Mouse (Mus musculus): Measurements from ENCODE around the gene Glb1l. TPM values are rescaled to one million over a fixed set of nuclear protein-coding genes. Genes with fewer than 3 reads are reported as not detected.

The Glb1l gene
- polyA plus RNA-seq, 1 experiment from 2014 or later: 15.5 TPM

DNA sequence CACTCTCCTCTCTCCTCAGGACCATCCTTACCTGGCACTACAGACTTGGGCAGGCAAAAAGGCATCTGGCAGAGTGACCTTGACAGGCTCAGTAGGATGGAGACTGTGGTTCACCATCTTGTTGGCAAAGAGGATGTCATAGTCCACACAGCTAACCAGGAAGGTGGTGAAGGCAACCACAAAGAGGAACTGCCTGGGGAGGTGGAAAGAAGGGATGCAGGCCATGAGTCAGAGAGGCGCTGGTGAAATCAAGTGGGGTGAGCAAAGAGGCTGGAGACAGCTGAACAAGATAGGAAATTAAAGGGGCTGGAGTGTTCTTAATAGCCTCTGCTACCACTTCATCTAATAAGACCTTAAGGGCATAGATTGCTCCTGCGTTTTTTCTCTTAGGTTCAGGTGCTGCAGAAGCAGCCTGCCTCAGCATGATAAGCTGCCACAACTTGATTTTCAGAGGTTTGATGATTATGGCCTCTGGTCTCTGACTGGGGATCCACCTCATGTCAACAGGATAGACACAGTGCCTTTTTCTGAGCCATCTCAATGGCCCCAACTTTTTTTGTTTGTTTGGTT, 22.6 kb downstream of the Glb1l start:
- WGBS: 78% methylated on average over 2 of the region's 2 CpGs
- Histone ChIP-seq H3K9ac (no peak overlapping the region), H3K36me3 (peaks cover 32% of the 10 kb centered on the region), H3K4me2 (no peak overlapping the region), H3K4me1 (peaks cover 13% of the 10 kb centered on the region), H3K4me3 (replicated peaks) (no peak overlapping the region), H3K27me3 (replicated peaks) (no peaks in the 10 kb centered on the region), H3K27ac (no peak overlapping the region), H3K9me3 (no peaks in the 10 kb centered on the region)
- no peak for ATAC-seq (ENCODE audit: insufficient read depth, low FRiP score, low read depth)

DNA sequence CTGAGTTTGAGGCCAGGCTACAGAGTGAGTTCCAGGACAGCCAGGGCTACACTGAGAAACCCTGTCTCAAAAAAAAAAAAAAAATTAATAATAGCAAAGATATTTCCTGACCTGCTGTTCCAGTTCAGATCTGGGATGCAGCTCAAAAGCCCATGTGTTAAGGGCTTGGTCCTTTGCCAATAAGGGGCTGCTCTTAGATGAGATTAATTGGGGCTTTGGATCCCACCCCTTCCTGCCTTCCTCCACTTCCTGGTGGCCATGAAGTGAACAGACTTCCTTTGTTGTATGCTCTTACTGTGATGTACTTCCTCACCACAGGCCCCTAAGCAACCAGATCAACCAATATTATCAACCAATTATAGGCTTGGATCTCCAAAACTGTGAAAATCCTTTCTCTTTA, 23.5 kb downstream of the Glb1l start:
- Histone ChIP-seq H3K9me3 (no peaks in the 10 kb centered on the region), H3K4me2 (no peak overlapping the region), H3K4me1 (peaks cover 12% of the 10 kb centered on the region), H3K9ac (no peak overlapping the region), H3K36me3 (peaks cover 41% of the 10 kb centered on the region), H3K27me3 (replicated peaks) (no peaks in the 10 kb centered on the region), H3K27ac (no peak overlapping the region), H3K4me3 (replicated peaks) (no peak overlapping the region)
- ATAC-seq (ENCODE audit: insufficient read depth, low FRiP score, low read depth): no peak

DNA sequence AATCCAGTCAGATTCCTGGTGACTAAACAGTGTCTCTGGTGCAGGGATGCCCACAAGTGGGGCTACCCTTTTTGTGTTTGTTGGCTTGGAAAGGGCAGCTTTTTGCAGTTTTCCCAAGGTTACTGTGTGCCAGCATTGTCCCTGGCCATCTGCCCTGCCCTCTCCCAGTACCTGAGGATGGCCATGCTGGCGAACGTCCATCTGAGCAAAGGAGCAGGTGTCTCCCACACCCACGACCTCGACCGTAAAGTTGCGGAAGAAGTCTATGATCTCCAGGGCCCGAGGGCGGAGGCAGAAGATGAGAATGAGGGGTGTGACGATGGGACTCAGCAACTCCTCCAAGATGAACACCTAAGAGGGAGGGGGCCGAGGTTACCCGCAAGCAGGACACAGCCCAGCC, 25.1 kb downstream of the Glb1l start:
- Histone ChIP-seq H3K4me1 (peaks cover 11% of the 10 kb centered on the region; the same call in 1 of the 2 replicates), H3K9me3 (no peaks in the 10 kb centered on the region), H3K36me3 (peaks cover 42% of the 10 kb centered on the region), H3K4me3 (replicated peaks) (no peak overlapping the region), H3K27me3 (replicated peaks) (no peaks in the 10 kb centered on the region), H3K27ac (no peak overlapping the region), H3K4me2 (no peak overlapping the region), H3K9ac (no peak overlapping the region)
- WGBS: 88% methylated on average over 11 of the region's 11 CpGs
- no peak for ATAC-seq (ENCODE audit: insufficient read depth, low FRiP score, low read depth)

DNA sequence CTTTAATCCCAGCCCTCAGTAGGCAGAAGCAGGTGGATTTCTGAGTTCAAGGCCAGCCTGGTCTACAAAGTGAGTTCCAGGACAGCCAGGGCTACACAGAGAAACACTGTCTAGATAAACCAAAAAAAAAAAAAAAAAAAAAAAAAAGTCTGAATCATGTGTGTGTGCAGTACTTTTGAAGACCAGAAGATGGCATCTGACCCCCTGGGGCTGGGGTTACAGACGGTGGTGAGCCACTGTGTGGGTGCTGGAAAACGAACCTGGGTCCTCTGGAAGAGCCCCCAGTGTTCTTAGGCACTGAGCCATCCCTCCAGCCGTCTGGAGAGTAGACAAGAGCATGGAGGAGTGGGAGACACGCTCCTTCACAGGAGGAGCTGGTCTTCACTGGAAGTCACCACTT, 28.5 kb downstream of the Glb1l start:
- no peak overlapping the region for H3K4me2 ChIP-seq
- no peaks in the 10 kb centered on the region for H3K27me3 ChIP-seq (replicated peaks)
- peaks cover 14% of the 10 kb centered on the region for H3K4me1 ChIP-seq
- WGBS: 70% methylated on average over 4 of the region's 4 CpGs
- peaks cover 32% of the 10 kb centered on the region for H3K36me3 ChIP-seq
- ATAC-seq (ENCODE audit: insufficient read depth, low FRiP score, low read depth): no peak
- H3K9me3 ChIP-seq: no peaks in the 10 kb centered on the region
- no peak overlapping the region for H3K4me3 ChIP-seq (replicated peaks)
- H3K27ac ChIP-seq: no peak overlapping the region
- H3K9ac ChIP-seq: no peak overlapping the region

DNA sequence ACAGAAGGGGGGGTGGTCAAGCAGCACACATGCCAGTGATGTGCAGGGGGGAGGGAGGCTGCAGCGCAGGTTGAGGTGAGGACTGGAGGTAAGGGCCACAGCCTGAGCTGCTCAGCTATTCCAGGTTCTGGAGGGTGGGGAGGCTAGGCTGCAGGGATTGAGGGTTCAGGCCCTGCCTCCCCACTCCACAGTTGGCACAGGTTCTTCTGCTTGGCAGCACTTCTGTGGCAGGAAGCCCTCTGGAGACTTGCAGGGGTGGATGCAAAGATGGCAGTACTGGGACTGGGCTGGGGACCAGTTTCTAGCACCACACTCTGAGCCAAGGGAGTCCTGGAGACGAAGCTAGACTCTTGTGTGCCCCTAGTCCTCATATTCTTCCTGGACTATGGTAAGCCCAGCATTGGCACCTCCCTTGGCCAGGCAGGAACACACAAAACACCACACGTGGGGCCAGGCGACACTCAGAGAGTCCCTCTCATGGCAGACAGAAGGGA, 29.2 kb downstream of the Glb1l start:
- no peaks in the 10 kb centered on the region for H3K9me3 ChIP-seq
- no peak overlapping the region for H3K9ac ChIP-seq
- no peak overlapping the region for H3K4me3 ChIP-seq (replicated peaks)
- ATAC-seq (ENCODE audit: insufficient read depth, low FRiP score, low read depth): no peak
- no peak overlapping the region for H3K4me2 ChIP-seq
- peaks cover 14% of the 10 kb centered on the region for H3K4me1 ChIP-seq
- H3K27ac ChIP-seq: no peak overlapping the region
- no peaks in the 10 kb centered on the region for H3K27me3 ChIP-seq (replicated peaks)
- peaks cover 26% of the 10 kb centered on the region for H3K36me3 ChIP-seq
- WGBS: 89% methylated on average over 4 of the region's 4 CpGs

DNA sequence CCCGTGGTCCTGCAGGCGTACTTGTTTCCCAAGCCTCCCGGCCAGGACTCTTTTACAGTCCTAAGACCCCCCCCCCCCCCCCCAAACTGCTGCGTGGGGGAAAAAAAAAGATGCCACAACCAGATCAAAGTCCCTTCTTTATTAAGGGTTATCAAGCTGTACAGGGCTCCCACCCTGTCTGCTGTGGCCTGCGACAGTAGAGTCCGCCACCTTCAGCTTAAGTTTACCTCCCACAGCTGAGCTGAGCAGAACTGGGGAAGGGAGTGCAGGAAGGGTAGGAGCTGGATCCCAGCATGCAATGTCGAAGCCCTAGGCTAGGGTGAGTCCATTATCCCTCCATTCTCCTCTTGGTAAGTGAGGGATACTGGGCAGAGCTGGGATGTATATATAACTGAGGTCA, 29.9 kb downstream of the Glb1l start:
- Histone ChIP-seq H3K27ac (no peak overlapping the region), H3K36me3 (peaks cover 23% of the 10 kb centered on the region)

DNA sequence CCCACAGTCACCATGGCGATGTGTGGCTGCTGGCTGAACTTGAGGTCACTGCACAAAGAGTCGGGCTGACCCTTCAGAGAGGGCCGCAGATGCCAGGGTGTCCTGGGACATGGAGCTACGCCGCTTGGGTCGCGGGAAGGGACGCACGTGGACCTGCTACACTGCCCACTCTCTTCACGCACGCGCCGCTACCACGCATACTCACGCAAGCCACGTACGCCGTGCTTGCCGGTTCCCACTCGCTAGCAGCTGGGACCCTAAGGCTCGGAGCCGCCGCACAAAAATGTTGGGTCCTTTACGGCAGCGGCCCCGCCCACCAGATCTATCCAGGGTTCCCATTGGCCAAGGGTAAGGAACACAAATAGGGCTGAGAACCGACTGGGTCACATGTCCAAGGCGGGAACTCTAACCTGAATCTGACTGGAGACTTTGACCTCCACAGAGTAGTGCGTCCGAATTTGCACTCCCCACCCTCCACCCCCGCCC, 30.5 kb downstream of the Glb1l start, which contains the start of gene Abcb6:
Abcb6 (minus strand) TSS at position 288 of the 486 bp plus-strand sequence.
- peak within 1 kb of the TSS; percentile 53 for H3K9ac ChIP-seq
- H3K27me3 ChIP-seq (replicated peaks): no peaks in the 10 kb centered on the region
- H3K4me1 ChIP-seq: peaks cover 14% of the 10 kb centered on the region
- under 1% methylated on average over 31 of the region's 31 CpGs for WGBS
- peak within 1 kb of the TSS; percentile 57 for H3K27ac ChIP-seq
- peak; percentile 90 for ATAC-seq (ENCODE audit: insufficient read depth, low FRiP score, low read depth)
- peak within 1 kb of the TSS; percentile 62 for H3K4me3 ChIP-seq (replicated peaks)
- H3K4me2 ChIP-seq: peak within 1 kb of the TSS; percentile 99
- H3K9me3 ChIP-seq: no peaks in the 10 kb centered on the region
- peaks cover 17% of the 10 kb centered on the region for H3K36me3 ChIP-seq

More for the DNA sequence above, 29.9 kb downstream of the Glb1l start:
- peaks cover 14% of the 10 kb centered on the region for H3K4me1 ChIP-seq
- H3K4me3 ChIP-seq (replicated peaks): peak overlapping the region; percentile 62; the same call in 1 of the 2 replicates
- H3K4me2 ChIP-seq: peak overlapping the region; percentile 99
- no peaks in the 10 kb centered on the region for H3K9me3 ChIP-seq
- no peak for ATAC-seq (ENCODE audit: insufficient read depth, low FRiP score, low read depth)
- H3K9ac ChIP-seq: no peak overlapping the region
- no peaks in the 10 kb centered on the region for H3K27me3 ChIP-seq (replicated peaks)
- WGBS: 31% methylated on average over 7 of the region's 7 CpGs

DNA sequence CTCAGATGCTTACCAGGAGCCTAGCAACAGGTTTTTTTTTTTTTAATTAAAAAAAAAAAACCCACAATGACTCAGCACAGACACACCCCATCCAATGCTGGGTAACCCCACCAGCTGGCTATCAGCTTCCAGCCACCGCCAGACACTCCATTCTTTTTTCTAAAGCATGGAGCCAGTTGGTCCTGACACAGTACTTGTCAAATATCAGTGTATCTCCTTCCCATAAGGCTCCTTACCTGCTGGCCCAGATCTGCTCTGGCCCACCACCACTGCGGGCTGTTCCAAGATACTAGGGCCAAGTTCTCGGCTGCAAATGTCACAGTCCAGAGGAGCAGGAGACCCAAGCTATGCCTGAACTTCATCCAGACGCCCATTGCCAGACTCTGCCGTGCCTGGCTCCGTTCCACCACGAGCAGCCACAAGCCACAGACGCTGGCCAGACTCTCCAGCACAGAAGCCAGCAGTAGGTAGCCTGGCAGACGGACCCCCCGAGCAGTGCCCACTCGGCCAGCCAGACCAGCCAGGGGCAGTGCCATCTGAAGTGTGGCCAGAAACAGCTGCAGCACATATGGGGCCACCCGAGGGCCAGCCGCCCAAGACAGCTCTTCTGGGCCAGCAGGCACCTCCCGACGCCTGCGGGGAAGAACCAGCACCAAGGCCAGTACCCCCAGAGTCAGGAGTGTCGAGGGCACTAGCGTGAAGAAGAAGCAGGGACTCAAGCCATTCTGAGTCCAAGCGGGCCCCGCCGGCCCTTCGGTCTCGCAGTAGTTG, 31.1 kb downstream of the Glb1l start:
- H3K4me3 ChIP-seq (replicated peaks): peak overlapping the region; percentile 62
- WGBS: 6% methylated on average over 23 of the region's 23 CpGs
- H3K36me3 ChIP-seq: peaks cover 12% of the 10 kb centered on the region
- peak overlapping the region; percentile 57 for H3K27ac ChIP-seq
- H3K4me2 ChIP-seq: peak overlapping the region; percentile 99
- H3K9ac ChIP-seq: peak overlapping the region; percentile 53
- H3K27me3 ChIP-seq (replicated peaks): no peaks in the 10 kb centered on the region
- no peaks in the 10 kb centered on the region for H3K9me3 ChIP-seq
- ATAC-seq (ENCODE audit: insufficient read depth, low FRiP score, low read depth): peak; percentile 54
- H3K4me1 ChIP-seq: peaks cover 14% of the 10 kb centered on the region

DNA sequence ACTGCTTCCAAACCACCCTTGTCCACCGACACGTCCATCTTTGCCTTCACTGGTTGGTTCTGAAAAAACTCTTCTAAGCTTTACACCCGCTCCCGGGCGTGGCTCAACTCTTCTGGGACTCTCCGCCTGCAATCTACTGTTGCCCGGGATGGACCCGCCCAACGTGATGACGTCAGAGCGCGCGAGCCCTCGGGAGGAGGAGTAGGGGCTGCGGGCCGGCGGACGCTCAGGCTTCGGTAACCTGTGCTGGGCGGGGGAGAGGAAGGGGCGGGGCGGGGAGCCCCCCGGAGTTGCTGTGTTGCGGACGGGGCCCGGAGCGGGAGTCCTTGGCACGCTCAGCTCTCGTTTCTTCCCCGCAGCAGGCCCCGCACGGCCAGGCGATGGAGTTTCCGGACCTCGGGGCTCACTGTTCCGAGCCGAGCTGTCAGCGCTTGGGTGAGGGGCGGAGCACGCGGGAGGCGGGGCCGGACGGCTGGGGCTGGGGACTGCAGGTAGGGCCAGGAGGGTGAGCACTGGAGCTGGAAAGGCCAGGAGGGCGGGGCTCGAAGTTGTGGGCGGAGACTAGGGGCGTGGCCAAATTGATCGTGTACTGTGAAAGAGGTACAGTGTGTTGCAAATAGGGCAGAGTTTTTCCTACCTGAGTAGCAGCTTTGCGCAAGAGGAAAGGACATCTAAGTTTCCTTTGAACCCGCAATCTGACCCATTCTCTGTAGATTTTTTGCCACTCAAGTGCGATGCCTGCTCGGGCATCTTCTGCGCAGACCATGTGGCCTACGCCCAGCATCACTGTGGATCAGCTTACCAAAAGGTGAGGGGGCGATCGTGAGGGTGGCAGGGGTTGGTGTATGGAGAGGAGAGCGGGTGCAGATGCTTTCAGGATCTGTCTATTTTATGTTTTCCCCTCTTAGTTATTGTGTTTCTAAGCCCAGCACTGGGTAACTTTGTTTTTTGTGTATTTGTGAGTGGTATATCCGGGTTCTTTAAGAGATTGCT, 41.8 kb downstream of the Glb1l start, which contains the start of gene Zfand2b:
Zfand2b (plus strand) TSS at position 175 of the 993 bp plus-strand sequence.
- Histone ChIP-seq H3K4me2 (peak within 1 kb of the TSS; percentile 80), H3K9me3 (no peaks in the 10 kb centered on the region), H3K36me3 (peaks cover 23% of the 10 kb centered on the region), H3K9ac (peak within 1 kb of the TSS; percentile 63), H3K4me1 (peaks cover 16% of the 10 kb centered on the region), H3K27me3 (replicated peaks) (no peaks in the 10 kb centered on the region), H3K4me3 (replicated peaks) (peak within 1 kb of the TSS; percentile 77), H3K27ac (peak within 1 kb of the TSS; percentile 86)
- ATAC-seq (ENCODE audit: insufficient read depth, low FRiP score, low read depth): peak; percentile 98
- 1% methylated on average over 59 of the region's 59 CpGs for WGBS

DNA sequence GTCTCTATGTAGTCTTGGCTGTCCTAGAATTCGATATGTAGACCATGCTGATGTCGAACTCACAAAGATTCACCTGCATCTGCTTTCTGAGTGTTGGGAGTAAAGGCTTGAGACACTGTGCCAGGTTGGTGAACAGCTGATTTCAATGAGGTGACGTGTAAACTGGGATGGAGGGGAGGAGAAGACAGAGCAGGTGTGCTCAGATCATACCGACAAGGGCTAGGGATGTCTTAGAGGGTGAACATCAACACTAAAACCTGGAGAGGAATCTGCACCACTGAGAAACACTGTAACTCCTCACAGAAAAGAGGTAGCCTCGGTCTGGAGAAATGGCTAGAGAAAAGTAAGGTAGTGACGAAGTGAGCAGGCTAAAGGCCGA, 42.5 kb downstream of the Glb1l start:
- H3K36me3 ChIP-seq: peaks cover 22% of the 10 kb centered on the region
- peaks cover 16% of the 10 kb centered on the region for H3K4me1 ChIP-seq
- H3K4me3 ChIP-seq (replicated peaks): peak overlapping the region; percentile 77
- ATAC-seq (ENCODE audit: insufficient read depth, low FRiP score, low read depth): peak; percentile 2; the same call in 1 of the 2 replicates
- peak overlapping the region; percentile 80 for H3K4me2 ChIP-seq
- peak overlapping the region; percentile 23; the same call in 1 of the 2 replicates for H3K9ac ChIP-seq
- peak overlapping the region; percentile 86 for H3K27ac ChIP-seq
- H3K27me3 ChIP-seq (replicated peaks): no peaks in the 10 kb centered on the region
- no peaks in the 10 kb centered on the region for H3K9me3 ChIP-seq
- 5% methylated on average over 7 of the region's 7 CpGs for WGBS

DNA sequence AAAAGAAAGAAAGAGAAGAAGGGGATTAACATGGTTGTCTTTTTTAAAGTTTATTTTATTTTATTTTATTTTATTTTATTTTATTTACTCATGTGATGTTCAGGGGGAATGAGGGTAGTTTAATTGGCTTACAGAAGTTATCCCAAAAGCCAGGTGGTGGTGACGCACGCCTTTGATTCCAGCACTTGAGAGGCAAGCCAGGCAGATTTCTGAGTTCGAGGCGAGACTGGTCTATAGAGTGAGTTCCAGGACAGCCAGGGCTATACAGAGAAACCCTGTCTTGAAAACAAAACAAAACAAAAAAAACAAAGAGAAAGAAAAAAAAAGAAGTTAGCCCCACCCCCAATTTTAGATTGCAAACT, 50.4 kb downstream of the Glb1l start:
- H3K9ac ChIP-seq: no peak overlapping the region
- H3K27ac ChIP-seq: no peak overlapping the region
- no peak overlapping the region for H3K4me2 ChIP-seq
- no peaks in the 10 kb centered on the region for H3K9me3 ChIP-seq
- H3K4me3 ChIP-seq (replicated peaks): no peak overlapping the region
- no peaks in the 10 kb centered on the region for H3K4me1 ChIP-seq
- no peaks in the 10 kb centered on the region for H3K27me3 ChIP-seq (replicated peaks)
- ATAC-seq (ENCODE audit: insufficient read depth, low FRiP score, low read depth): no peak
- H3K36me3 ChIP-seq: no peaks in the 10 kb centered on the region
- 75% methylated on average over 4 of the region's 4 CpGs for WGBS
